Mouse (Mus musculus) midbrain, embryonic 13.5 days (tissue): ENCODE measurements at regions not wholly inside any gene's neighbourhood (a gene's known extent, or its start where the extent isn't known, plus 50 kb on each side); places are given as distances from the start of the nearest gene placed in this dataset.
A peak's percentile ranks its signal among the peaks of the same experiment; 100 is the strongest.

Experiments used
- ATAC-seq: fragments of 200-750 bp; cut with Nextera tagmentation; 2 replicates; pipeline ENCODE4 v1.8.0; 2017; ENCODE audit warnings: mild to moderate bottlenecking, moderate TSS enrichment, moderate library complexity
- H3K27ac ChIP-seq: fragments of 300-500 bp; sonication (generic); 2 replicates; pipeline ENCODE4 v1.5.1; 2015; ENCODE audit warnings: inconsistent platforms, mild to moderate bottlenecking, moderate library complexity
- H3K27me3 ChIP-seq: fragments of 300-500 bp; sonication (generic); 2 replicates; pipeline ENCODE4 v1.6.1; 2015; ENCODE audit warnings: mild to moderate bottlenecking, inconsistent platforms
- H3K36me3 ChIP-seq: fragments of 300-500 bp; sonication (generic); 2 replicates; pipeline ENCODE4 v1.6.1; 2015; ENCODE audit warnings: mild to moderate bottlenecking, inconsistent platforms
- H3K4me1 ChIP-seq: fragments of 300-500 bp; sonication (generic); replicated peaks from 2 replicates; pipeline ENCODE4 v1.6.1; 2015; ENCODE audit warnings: inconsistent platforms
- H3K4me2 ChIP-seq: fragments of 300-500 bp; sonication (generic); replicated peaks from 2 replicates; pipeline ENCODE4 v1.6.1; 2015; ENCODE audit warnings: moderate library complexity, mild to moderate bottlenecking, inconsistent platforms
- H3K4me3 ChIP-seq: fragments of 300-500 bp; sonication (generic); replicated peaks from 2 replicates; pipeline ENCODE4 v1.5.1; 2015; ENCODE audit warnings: mild to moderate bottlenecking, inconsistent platforms
- H3K9ac ChIP-seq: fragments of 300-500 bp; sonication (generic); replicated peaks from 2 replicates; pipeline ENCODE4 v1.6.1; 2015; ENCODE audit warnings: mild to moderate bottlenecking, inconsistent platforms
- H3K9me3 ChIP-seq: fragments of 300-500 bp; sonication (generic); 2 replicates; pipeline ENCODE4 v1.6.1; 2016; ENCODE audit warnings: mild to moderate bottlenecking, inconsistent platforms
- WGBS: fragments of 180-500 bp; shearing (Covaris S2); methylation state at CpG from one replicate; pipeline ENCODE4 v1.1.7; 2015; 5-methylcytosine and 5-hydroxymethylcytosine counted together

DNA sequence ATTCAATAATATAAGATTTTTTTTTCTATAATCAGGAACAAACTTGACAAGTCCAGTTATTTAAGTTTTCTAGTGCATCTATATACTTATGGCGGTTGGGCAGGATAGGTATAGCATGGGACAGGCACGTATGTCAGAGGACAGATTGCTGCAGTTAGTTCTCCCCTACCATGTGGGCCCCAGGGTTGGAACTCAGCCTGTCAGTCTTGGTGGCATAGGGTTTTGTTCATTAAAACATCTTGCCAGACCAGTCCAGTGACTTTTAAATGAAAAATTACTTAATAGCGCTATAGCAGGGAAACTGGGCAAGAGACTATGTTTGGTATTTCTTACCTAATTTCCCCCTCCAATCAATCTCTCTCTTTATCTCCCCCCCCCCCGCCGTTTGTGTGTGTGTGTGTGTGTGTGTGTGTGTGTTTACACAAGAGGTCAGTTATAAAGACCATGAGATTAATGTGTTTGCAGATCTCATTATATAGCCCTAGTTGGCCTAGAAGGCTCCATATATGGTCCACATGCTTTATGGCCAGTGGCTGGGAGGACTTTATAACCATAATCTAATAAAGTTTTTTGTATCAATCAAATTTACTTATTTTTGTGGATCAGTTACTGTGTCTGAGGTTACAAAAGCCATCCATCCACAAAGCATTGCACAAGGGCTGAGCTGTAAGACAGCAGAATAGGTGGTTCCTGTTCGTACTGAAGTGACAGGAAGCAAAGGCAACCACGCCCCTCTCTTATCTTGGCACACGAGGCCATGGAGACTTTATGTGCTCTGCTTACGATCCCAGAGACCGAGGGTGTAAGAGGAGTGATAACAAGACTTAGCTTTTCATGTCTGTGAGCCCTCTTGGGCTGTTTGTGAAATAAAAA is 208.5 kb upstream of the Pfn2 start:
- H3K27me3 ChIP-seq = no peaks in the 10 kb centered on the region
- no peaks in the 10 kb centered on the region for H3K4me1 ChIP-seq
- WGBS = 89% methylated on average over 10 of the region's 10 CpGs
- H3K4me3 ChIP-seq = no peak overlapping the region
- H3K4me2 ChIP-seq = no peak overlapping the region
- H3K36me3 ChIP-seq = no peaks in the 10 kb centered on the region
- no peak overlapping the region for H3K9ac ChIP-seq
- no peak for ATAC-seq
- H3K9me3 ChIP-seq = no peaks in the 10 kb centered on the region
- H3K27ac ChIP-seq = no peak overlapping the region

DNA sequence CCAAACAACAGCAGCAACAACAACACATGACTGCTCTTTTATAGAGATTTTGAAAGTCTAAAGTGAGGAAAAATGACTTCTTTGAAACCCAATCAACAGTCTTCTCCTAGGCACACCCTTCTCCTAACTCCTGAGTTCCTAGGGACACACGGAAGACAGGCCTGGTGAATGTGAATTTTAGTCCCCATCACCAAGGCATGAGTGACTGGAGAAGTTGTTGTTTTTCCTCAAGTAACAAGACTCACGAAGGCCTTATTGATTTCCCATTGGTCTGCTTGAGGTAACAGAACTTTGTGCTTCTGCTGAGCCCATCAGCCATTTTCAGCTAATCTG is 209.2 kb upstream of the Pfn2 start:
- Histone ChIP-seq H3K9ac (no peak overlapping the region), H3K9me3 (no peaks in the 10 kb centered on the region), H3K4me2 (no peak overlapping the region), H3K27me3 (no peaks in the 10 kb centered on the region), H3K27ac (no peak overlapping the region), H3K4me1 (no peaks in the 10 kb centered on the region), H3K36me3 (no peaks in the 10 kb centered on the region), H3K4me3 (no peak overlapping the region)
- no peak for ATAC-seq
- WGBS = 81% methylated on average over 2 of the region's 2 CpGs

DNA sequence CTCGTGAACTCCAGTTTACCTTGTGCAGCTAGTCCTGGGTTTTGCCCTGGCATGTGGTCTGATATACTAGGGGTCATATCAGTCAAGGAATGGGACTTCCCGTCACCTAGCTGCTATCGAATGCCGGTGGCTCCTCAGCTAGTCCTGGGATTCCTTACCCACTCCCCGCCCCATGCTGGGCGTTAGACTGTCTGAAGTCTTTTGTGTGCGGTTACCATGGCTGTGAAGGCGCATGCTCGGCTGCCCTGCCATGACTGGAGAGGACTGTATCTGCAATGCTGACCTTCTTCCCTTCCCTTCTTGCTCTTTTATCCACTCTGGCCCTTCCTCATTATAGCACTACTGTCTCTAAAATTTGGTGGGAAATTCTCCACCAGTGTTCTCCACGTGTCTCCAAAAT is 210.3 kb upstream of the Pfn2 start:
- H3K27ac ChIP-seq = no peak overlapping the region
- H3K4me1 ChIP-seq = no peaks in the 10 kb centered on the region
- no peaks in the 10 kb centered on the region for H3K36me3 ChIP-seq
- peak overlapping the region; percentile 23; the same call in 1 of the 2 replicates for H3K4me2 ChIP-seq
- no peaks in the 10 kb centered on the region for H3K27me3 ChIP-seq
- 20% methylated on average over 10 of the region's 10 CpGs for WGBS
- no peak overlapping the region for H3K4me3 ChIP-seq
- no peaks in the 10 kb centered on the region for H3K9me3 ChIP-seq
- H3K9ac ChIP-seq = no peak overlapping the region
- ATAC-seq = peak; percentile 70; the same call in 1 of the 2 replicates

DNA sequence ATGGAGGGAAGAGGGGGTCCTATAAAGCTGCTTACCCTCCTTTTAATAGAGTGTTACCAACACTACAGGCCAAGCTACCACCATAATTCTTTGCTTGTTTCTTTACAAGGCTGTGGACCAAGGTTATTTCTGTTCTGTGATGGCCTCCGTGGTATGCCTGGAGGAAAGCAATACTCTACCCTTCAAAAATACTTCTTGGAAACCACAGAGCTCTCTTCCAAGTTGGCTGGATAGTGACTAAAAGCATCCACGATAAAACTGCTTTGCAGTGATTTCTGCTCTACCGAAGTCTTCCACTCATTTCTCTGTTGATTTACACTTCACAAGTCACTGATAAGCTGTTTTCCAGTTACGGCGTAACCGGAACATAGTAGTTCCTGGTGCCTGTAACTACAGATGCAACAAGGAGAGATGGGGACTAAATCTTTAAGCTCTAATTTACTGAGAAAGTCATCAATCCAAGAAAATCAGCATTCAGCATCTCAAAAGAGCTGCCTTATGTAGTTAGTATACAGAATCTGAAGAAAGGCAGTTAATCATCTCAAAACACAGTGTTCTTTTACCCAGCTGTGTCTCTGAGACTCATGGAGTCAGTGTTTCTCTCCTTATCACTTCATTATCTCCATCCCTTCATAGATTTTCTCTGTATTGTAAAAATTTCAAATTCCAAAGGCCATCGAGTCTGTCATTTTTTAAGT is 216.1 kb upstream of the Pfn2 start:
- H3K4me1 ChIP-seq = no peaks in the 10 kb centered on the region
- H3K9me3 ChIP-seq = no peaks in the 10 kb centered on the region
- no peak overlapping the region for H3K9ac ChIP-seq
- WGBS = 93% methylated on average over 7 of the region's 7 CpGs
- H3K36me3 ChIP-seq = no peaks in the 10 kb centered on the region
- no peak overlapping the region for H3K27ac ChIP-seq
- no peaks in the 10 kb centered on the region for H3K27me3 ChIP-seq
- H3K4me3 ChIP-seq = no peak overlapping the region
- H3K4me2 ChIP-seq = no peak overlapping the region
- no peak for ATAC-seq

DNA sequence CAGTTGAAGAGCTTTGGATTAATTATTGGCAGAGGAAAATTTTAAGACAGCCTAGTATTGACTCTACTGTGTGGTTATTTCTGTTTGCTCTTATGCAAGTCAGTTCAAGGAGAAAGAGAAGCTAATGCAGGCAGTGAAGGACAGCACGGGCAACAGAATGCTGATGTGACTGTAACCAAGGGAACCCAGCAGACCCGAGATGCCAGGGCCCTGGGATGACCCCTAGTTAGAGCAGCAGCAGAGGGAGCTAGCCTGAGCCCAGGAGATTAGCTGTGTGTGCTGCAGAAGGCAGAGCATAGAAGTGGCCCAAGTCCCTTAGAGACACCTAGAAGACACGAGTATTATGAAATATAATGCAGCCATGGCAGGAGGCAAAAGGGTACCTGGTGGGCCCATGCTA is 223.7 kb upstream of the Pfn2 start:
- ATAC-seq = no peak

DNA sequence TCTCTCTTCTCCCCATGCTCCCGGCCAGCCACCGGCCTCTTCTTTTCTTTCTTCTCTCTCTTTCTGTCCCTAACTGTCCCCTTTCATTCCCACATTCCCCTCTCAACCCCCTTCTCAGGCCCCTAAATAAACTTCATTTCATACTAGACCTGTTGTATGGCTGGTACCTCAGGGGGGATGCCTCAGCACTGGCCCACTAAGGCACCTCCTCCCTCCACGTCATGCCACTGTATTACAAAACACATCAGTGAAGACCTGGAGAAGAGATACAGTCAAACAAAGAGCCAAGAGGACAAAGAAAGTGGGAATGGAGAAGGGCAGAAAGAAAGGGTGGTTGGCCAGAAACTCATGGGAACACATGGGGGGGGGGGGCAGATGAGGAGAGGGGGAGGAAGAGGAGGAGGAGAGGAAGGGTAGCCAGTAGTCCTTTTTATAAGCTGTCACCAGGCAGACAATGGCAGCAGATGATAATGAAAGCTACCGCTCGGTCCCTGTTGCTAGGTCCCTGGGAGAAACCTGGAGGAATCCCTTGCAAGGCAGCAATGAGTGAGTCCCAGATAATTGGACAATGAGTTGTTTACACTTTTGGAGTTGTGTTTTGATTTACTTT is 224.5 kb upstream of the Pfn2 start:
- 0 out of 2 replicates have a peak, but pooled peaks have one; percentile 63 for ATAC-seq
- 17% methylated on average over 5 of the region's 5 CpGs for WGBS
- H3K36me3 ChIP-seq = no peaks in the 10 kb centered on the region

More for the DNA sequence above, 223.7 kb upstream of the Pfn2 start:
- H3K4me3 ChIP-seq = no peak overlapping the region
- no peaks in the 10 kb centered on the region for H3K9me3 ChIP-seq
- no peak overlapping the region for H3K27ac ChIP-seq
- H3K4me1 ChIP-seq = no peaks in the 10 kb centered on the region
- H3K4me2 ChIP-seq = no peak overlapping the region
- no peak overlapping the region for H3K9ac ChIP-seq
- H3K36me3 ChIP-seq = no peaks in the 10 kb centered on the region
- H3K27me3 ChIP-seq = no peaks in the 10 kb centered on the region
- WGBS = 33% methylated on average over 3 of the region's 3 CpGs

DNA sequence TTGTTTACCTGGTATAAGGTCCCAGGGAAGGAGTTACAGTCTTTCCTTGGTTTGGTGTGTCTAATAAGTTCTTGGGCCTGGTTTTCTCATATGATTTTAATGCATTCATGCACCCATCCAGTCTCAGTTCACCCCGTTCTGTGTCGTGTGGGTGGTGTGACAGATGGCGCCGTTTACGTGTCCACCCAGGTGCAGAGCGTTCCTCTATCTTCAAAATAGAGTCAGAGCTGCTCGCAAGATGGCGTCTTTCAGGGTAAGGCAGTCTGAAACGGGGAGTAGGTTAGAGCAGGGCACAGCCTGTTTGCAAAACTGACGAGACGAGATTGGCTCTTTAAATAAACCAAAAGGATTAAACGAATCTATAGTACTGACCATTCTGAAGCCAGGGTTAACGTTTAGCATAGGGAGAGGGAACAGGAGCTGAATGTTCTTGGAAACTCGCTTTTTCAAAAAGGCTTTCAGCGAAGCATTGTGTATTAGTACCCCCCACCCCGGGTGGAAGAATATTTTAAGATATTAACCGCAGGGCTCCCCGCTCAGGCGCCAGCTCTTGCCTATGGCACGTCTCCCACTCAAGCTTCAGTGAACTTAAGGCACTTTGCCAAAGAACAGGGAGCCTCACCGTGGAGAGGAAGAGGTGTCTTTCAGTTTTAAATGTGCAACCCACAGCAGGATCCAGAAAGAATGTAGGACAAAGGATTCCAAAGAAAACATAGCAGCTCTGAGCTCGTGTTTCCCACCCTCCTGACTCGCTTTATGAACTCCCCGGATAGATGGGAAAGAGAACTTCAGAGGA is 241.7 kb upstream of the Pfn2 start:
- Histone ChIP-seq H3K9ac (no peak overlapping the region), H3K36me3 (no peaks in the 10 kb centered on the region), H3K27me3 (no peaks in the 10 kb centered on the region), H3K4me1 (no peaks in the 10 kb centered on the region), H3K27ac (no peak overlapping the region), H3K4me3 (no peak overlapping the region), H3K9me3 (no peaks in the 10 kb centered on the region), H3K4me2 (no peak overlapping the region)
- ATAC-seq = no peak
- WGBS = 84% methylated on average over 24 of the region's 24 CpGs

More for the DNA sequence above, 224.5 kb upstream of the Pfn2 start:
- Histone ChIP-seq H3K4me2 (no peak overlapping the region), H3K9ac (no peak overlapping the region), H3K9me3 (no peaks in the 10 kb centered on the region), H3K27me3 (no peaks in the 10 kb centered on the region), H3K27ac (no peak overlapping the region), H3K4me1 (no peaks in the 10 kb centered on the region), H3K4me3 (no peak overlapping the region)

DNA sequence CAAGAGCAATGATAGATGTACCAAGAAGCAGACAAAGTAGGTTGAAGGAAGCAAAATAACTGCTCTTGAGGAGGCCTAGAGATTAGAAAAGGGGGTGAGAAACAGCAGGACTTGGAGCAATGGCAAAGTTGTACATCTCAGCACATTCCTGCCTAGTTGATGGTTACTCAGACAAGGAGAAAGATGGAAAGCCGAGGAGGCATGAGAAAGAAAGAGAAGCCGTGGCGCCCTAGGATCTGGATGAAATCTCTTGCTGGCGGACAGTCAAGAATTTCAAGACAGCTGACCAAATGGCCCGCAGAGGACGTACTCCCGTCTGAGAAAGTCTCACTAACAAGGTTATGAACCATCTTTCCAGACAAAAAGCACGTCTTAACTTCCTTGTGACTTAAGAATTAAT is 242.5 kb upstream of the Pfn2 start:
- ATAC-seq = no peak
- H3K36me3 ChIP-seq = no peaks in the 10 kb centered on the region
- 92% methylated on average over 8 of the region's 8 CpGs for WGBS
- H3K27me3 ChIP-seq = no peaks in the 10 kb centered on the region
- H3K9me3 ChIP-seq = no peaks in the 10 kb centered on the region
- H3K4me3 ChIP-seq = no peak overlapping the region
- no peak overlapping the region for H3K4me2 ChIP-seq
- no peak overlapping the region for H3K9ac ChIP-seq
- no peak overlapping the region for H3K27ac ChIP-seq
- no peaks in the 10 kb centered on the region for H3K4me1 ChIP-seq

DNA sequence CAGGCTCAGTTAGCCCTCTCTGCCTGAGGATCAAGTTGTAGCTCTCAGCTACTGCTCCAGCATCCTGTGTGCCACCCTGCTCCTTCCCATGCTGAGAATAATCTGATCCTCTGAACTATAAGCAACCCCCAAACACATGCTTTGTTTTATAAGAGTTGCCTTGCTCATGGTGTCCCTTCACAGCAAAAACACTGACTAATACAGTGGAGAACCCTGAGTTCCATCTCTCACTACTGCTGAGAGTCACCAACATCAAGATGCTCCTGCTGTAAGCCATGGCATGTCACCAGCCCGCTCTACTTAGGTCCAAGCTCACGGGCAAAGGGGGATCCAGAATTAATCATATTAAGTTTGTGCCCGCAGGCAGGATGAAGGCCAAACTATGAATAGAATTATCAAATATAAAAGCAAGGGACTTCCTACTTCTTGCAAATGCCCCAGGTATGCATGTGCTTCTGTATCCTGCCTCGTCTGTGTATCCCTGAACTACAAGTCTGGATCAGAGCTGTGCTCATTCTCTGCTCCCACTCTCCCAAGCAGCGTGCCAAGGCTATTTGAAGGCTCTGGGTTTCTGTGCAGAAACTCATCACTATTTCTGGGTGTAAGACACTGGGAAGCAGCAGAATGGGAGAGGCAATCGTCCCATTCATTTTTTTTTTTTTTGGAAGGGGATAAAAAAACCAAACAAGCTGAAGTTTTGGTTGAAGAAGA is 243.7 kb upstream of the Pfn2 start:
- H3K9ac ChIP-seq = no peak overlapping the region
- no peaks in the 10 kb centered on the region for H3K36me3 ChIP-seq
- H3K27ac ChIP-seq = no peak overlapping the region
- H3K9me3 ChIP-seq = no peaks in the 10 kb centered on the region
- H3K4me3 ChIP-seq = no peak overlapping the region
- no peaks in the 10 kb centered on the region for H3K4me1 ChIP-seq
- H3K4me2 ChIP-seq = no peak overlapping the region
- no peaks in the 10 kb centered on the region for H3K27me3 ChIP-seq
- no peak for ATAC-seq
- 90% methylated on average over 6 of the region's 6 CpGs for WGBS

DNA sequence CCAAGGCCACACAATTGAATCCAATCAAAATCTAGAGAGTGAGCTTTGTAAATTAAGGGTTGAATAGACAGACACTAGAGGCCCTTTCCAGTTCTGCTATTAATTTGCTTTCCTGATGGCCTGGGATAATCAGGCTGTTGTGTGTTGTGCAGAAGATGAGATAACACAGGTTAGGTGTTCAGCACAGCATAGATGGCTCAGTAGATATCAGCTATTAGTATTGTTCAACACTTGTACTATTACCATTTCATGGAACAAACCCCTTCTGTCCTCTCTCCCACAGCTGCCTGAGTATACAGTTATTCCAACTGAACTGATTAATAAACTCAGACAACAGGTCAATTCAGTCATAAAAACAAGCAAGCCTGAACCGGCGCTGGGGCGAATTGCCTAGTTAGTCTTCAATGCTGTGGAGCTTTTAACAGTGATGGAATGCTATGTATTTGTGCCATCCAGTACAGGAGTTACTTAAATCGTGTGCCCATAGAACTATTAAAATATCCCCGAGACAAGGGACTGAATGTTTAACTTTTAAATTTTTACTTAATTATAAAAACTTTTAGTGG is 263.1 kb upstream of the Pfn2 start:
- Histone ChIP-seq H3K9ac (no peak overlapping the region), H3K9me3 (no peaks in the 10 kb centered on the region), H3K4me2 (no peak overlapping the region), H3K4me3 (no peak overlapping the region), H3K27me3 (no peaks in the 10 kb centered on the region), H3K27ac (no peak overlapping the region), H3K36me3 (no peaks in the 10 kb centered on the region), H3K4me1 (no peaks in the 10 kb centered on the region)
- WGBS = 88% methylated on average over 5 of the region's 5 CpGs
- ATAC-seq = no peak

DNA sequence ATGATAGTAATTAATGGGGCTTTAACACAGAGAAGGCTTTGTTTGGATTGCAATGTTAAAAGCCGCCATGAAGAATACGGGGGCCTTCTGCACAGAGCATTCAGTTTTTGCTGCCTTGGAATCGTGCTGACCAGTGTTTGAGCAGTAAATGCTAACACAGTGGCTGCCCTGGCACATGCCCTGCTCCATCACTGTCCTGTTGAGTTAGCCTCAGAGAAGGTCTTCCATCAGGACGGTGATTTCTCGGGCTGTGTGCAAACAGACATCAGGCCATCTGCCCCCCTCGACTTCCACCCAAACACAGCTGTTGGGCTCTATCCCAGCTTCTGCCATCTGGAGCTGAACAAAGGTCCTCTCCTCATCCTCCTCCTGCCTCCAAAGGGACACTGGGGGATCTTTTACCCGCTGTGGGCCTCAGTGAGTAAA is 264.6 kb upstream of the Pfn2 start:
- Histone ChIP-seq H3K27me3 (no peaks in the 10 kb centered on the region), H3K9ac (no peak overlapping the region), H3K4me2 (no peak overlapping the region), H3K9me3 (no peaks in the 10 kb centered on the region), H3K4me1 (no peaks in the 10 kb centered on the region), H3K36me3 (no peaks in the 10 kb centered on the region), H3K27ac (no peak overlapping the region), H3K4me3 (no peak overlapping the region)
- WGBS = 53% methylated on average over 7 of the region's 7 CpGs
- ATAC-seq = no peak
